Mouse (Mus musculus) liver, adult 2 months (tissue): Measurements from ENCODE around the gene Csnk1e. TPM values are rescaled to one million over a fixed set of nuclear protein-coding genes. Genes with fewer than 3 reads are reported as not detected.

Experiments used
- DNase-seq: peaks from one replicate; pipeline ENCODE4 v3.0.0-alpha.2; 2011; ENCODE audit warnings: low read depth, low spot score; ENCODE audit errors: extremely low read depth
- H3K27ac ChIP-seq: fragments of 200-500 bp; replicated peaks from 2 replicates; pipeline ENCODE4 v1.5.1; 2012; ENCODE audit warnings: low read depth, mild to moderate bottlenecking, control low read depth, inconsistent platforms, low read length; ENCODE audit not compliant: insufficient read depth
- H3K27me3 ChIP-seq: fragments of 200-500 bp; 2 replicates; pipeline ENCODE4 v1.6.1; 2012; ENCODE audit warnings: mild to moderate bottlenecking, moderate library complexity, low read length, inconsistent platforms; ENCODE audit not compliant: control insufficient read depth, insufficient read depth
- H3K36me3 ChIP-seq: fragments of 200-500 bp; 2 replicates; pipeline ENCODE4 v1.6.1; 2012; ENCODE audit warnings: low read length, inconsistent platforms; ENCODE audit not compliant: control insufficient read depth, insufficient read depth
- H3K4me1 ChIP-seq: fragments of 200-500 bp; 2 replicates; pipeline ENCODE4 v1.6.1; 2011; ENCODE audit warnings: low read length; ENCODE audit not compliant: control insufficient read depth, insufficient read depth
- H3K4me3 ChIP-seq: fragments of 200-500 bp; 2 replicates; pipeline ENCODE4 v1.5.1; 2011; ENCODE audit warnings: low read depth, mild to moderate bottlenecking, control low read depth, low read length, moderate library complexity; ENCODE audit not compliant: insufficient read depth
- H3K79me2 ChIP-seq: fragments of 200-500 bp; 2 replicates; pipeline ENCODE4 v1.6.1; 2012; ENCODE audit warnings: inconsistent platforms, mild to moderate bottlenecking, low read length, moderate library complexity; ENCODE audit not compliant: control insufficient read depth, insufficient read depth
- H3K9ac ChIP-seq: fragments of 200-500 bp; 2 replicates; pipeline ENCODE4 v1.6.1; 2012; ENCODE audit warnings: low read depth, mild to moderate bottlenecking, control low read depth, inconsistent platforms, low read length
- CTCF ChIP-seq: fragments of 200-500 bp; IDR thresholded peaks from 2 replicates; pipeline ENCODE4 v1.5.1; 2011; ENCODE audit warnings: low read depth, low read length, control low read depth
- POLR2A ChIP-seq: fragments of 200-500 bp; IDR thresholded peaks from 2 replicates; pipeline ENCODE4 v1.6.1; 2011; ENCODE audit warnings: low read length, control low read depth; ENCODE audit not compliant: insufficient read depth; ENCODE audit errors: extremely low read depth
- WGBS: fragments of 180-500 bp; shearing (Covaris S2); methylation state at CpG from one replicate; pipeline ENCODE4 v1.1.7; 2018; 5-methylcytosine and 5-hydroxymethylcytosine counted together
- polyA plus RNA-seq: library from polyadenylated mRNA; depleted of rRNA; stranded (reverse); fragments of >200 nt; gene quantifications from 2 replicates; pipeline ENCODE4 v1.2.3, GENCODE M21; 2012
- total RNA-seq: library from RNA; depleted of rRNA; stranded (reverse); fragments of >200 nt; gene quantifications from 2 replicates; pipeline ENCODE4 v1.2.3, GENCODE M21; 2014

The Csnk1e gene
- total and polyA plus RNA-seq, 2 experiments: 4.3 to 6.6 TPM

- H3K4me1 ChIP-seq: peaks cover 5% of the 10 kb centered on the region
- WGBS: 88% methylated on average over 4 of the region's 4 CpGs
- no peak overlapping the region for H3K27ac ChIP-seq
- no peaks in the 10 kb centered on the region for H3K27me3 ChIP-seq
- H3K4me3 ChIP-seq: no peak overlapping the region
- no peak for DNase-seq
- no peak overlapping the region for H3K9ac ChIP-seq
- H3K36me3 ChIP-seq: no peaks in the 10 kb centered on the region
- TF ChIP-seq CTCF (no peak), POLR2A (no peak)
- no peaks in the 10 kb centered on the region for H3K79me2 ChIP-seq
Measured at GRCm38 (mm10) chr15:79453831-79454230, 1.5 kb downstream of the Csnk1e start.

GRCm38 (mm10) chr15:79448041-79448440, 7.3 kb downstream of the Csnk1e start:
- Histone ChIP-seq H3K4me3 (no peak overlapping the region), H3K79me2 (no peaks in the 10 kb centered on the region), H3K9ac (no peak overlapping the region), H3K4me1 (no peaks in the 10 kb centered on the region), H3K27ac (no peak overlapping the region), H3K27me3 (no peaks in the 10 kb centered on the region), H3K36me3 (no peaks in the 10 kb centered on the region)
- 96% methylated on average over 3 of the region's 3 CpGs for WGBS
- no peak for DNase-seq
- TF ChIP-seq POLR2A (no peak), CTCF (no peak)

- Histone ChIP-seq H3K79me2 (no peaks in the 10 kb centered on the region; the same call in 1 of the 2 replicates), H3K36me3 (no peaks in the 10 kb centered on the region), H3K4me3 (no peak overlapping the region), H3K27ac (0 out of 2 replicates have a peak overlapping the region, but pooled peaks have one; percentile 17), H3K9ac (peak overlapping the region; percentile 11; the same call in 1 of the 2 replicates), H3K4me1 (peaks cover 2% of the 10 kb centered on the region; the same call in 1 of the 2 replicates), H3K27me3 (no peaks in the 10 kb centered on the region)
- no peak for DNase-seq
- no peak for TF ChIP-seq CTCF
- TF ChIP-seq POLR2A: no peak
- 83% methylated on average over 8 of the region's 8 CpGs for WGBS
Measured at GRCm38 (mm10) chr15:79445786-79446654, 9.3 kb downstream of the Csnk1e start.

- no peaks in the 10 kb centered on the region; the same call in 1 of the 2 replicates for H3K79me2 ChIP-seq
- H3K27me3 ChIP-seq: no peaks in the 10 kb centered on the region
- no peak overlapping the region for H3K9ac ChIP-seq
- DNase-seq: no peak
- no peak for TF ChIP-seq CTCF
- no peak for TF ChIP-seq POLR2A
- peaks cover 9% of the 10 kb centered on the region for H3K4me1 ChIP-seq
- WGBS: 90% methylated on average over 7 of the region's 7 CpGs
- H3K27ac ChIP-seq: no peak overlapping the region
- H3K36me3 ChIP-seq: no peaks in the 10 kb centered on the region
- no peak overlapping the region for H3K4me3 ChIP-seq
Measured at GRCm38 (mm10) chr15:79443856-79444410, 11.4 kb downstream of the Csnk1e start.

- no peak overlapping the region for H3K9ac ChIP-seq
- DNase-seq: no peak
- H3K4me1 ChIP-seq: peaks cover 12% of the 10 kb centered on the region
- H3K36me3 ChIP-seq: no peaks in the 10 kb centered on the region
- WGBS: 76% methylated on average over 9 of the region's 9 CpGs
- no peak overlapping the region for H3K27ac ChIP-seq
- H3K79me2 ChIP-seq: no peaks in the 10 kb centered on the region; the same call in 1 of the 2 replicates
- no peak overlapping the region for H3K4me3 ChIP-seq
- TF ChIP-seq POLR2A (no peak), CTCF (no peak)
- H3K27me3 ChIP-seq: no peaks in the 10 kb centered on the region
Measured at GRCm38 (mm10) chr15:79442961-79443518, 12.3 kb downstream of the Csnk1e start.

DNA sequence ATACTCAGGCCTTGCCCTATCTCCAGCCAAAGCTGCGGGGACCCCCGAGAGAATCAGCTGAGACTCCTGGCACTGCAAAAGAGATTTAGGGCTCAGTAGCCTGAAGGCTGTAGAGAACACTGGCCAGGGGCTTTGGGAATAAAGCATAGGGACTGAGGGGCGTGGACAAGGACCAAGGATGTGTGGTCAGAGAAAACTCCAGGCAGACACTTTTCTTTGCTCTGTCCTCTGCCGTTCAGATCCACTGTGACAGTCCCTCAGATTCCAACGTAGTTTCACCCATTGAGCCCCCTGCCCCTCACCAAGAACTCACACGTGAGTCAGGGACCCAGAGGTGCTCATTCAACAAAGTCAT, 13.1 kb downstream of the Csnk1e start:
- Histone ChIP-seq H3K4me3 (peak overlapping the region; percentile 52), H3K27me3 (no peaks in the 10 kb centered on the region), H3K9ac (peak overlapping the region; percentile 88), H3K36me3 (no peaks in the 10 kb centered on the region), H3K79me2 (no peaks in the 10 kb centered on the region; the same call in 1 of the 2 replicates), H3K4me1 (peaks cover 12% of the 10 kb centered on the region), H3K27ac (peak overlapping the region; percentile 49)
- TF ChIP-seq CTCF: no peak
- TF ChIP-seq POLR2A: no peak
- 30% methylated on average over 6 of the region's 6 CpGs for WGBS
- no peak for DNase-seq
